Mouse (Mus musculus): Measurements from ENCODE around the gene Nhs. TPM values are rescaled to one million over a fixed set of nuclear protein-coding genes. Genes with fewer than 3 reads are reported as not detected.

Gene Nhs
- polyA plus RNA-seq, 1 experiment from 2014 or later, result 3.6 TPM

GRCm38 (mm10) chrX:161997170-161997795 lies 162.2 kb downstream of the Nhs start:
- WGBS, result 41% methylated on average over 2 of the region's 2 CpGs
- Histone ChIP-seq H3K4me1 (ENCODE audit: control insufficient read depth, insufficient read depth, low read length) (peaks cover 8% of the 10 kb centered on the region; the same call in 1 of the 2 replicates), H3K4me3 (ENCODE audit: low read length) (no peak overlapping the region), H3K9ac (ENCODE audit: low read depth, low read length) (no peak overlapping the region), H3K36me3 (ENCODE audit: control insufficient read depth, insufficient read depth, low read length) (no peaks in the 10 kb centered on the region), H3K9me3 (ENCODE audit: control insufficient read depth, low read length) (no peaks in the 10 kb centered on the region), H3K27me3 (ENCODE audit: control insufficient read depth, insufficient read depth, low read length) (0 out of 2 replicates have a peak, but pooled peaks cover 8% of the 10 kb centered on the region), H3K27ac (ENCODE audit: low read depth, low read length) (no peak overlapping the region), H3K4me2 (replicated peaks; ENCODE audit: low read depth, low read length) (no peak overlapping the region)
- ATAC-seq (ENCODE audit: low FRiP score, low TSS enrichment), result no peak

GRCm38 (mm10) chrX:161990171-161990570 lies 169.4 kb downstream of the Nhs start:
- no peak overlapping the region for H3K9ac ChIP-seq (ENCODE audit: low read depth, low read length)
- H3K27ac ChIP-seq (ENCODE audit: low read depth, low read length), result no peak overlapping the region
- peaks cover 7% of the 10 kb centered on the region; the same call in 1 of the 2 replicates for H3K27me3 ChIP-seq (ENCODE audit: control insufficient read depth, insufficient read depth, low read length)
- no peak overlapping the region for H3K4me2 ChIP-seq (replicated peaks; ENCODE audit: low read depth, low read length)
- no peaks in the 10 kb centered on the region for H3K4me1 ChIP-seq (ENCODE audit: control insufficient read depth, insufficient read depth, low read length)
- no peak overlapping the region for H3K4me3 ChIP-seq (ENCODE audit: low read length)
- H3K9me3 ChIP-seq (ENCODE audit: control insufficient read depth, low read length), result no peaks in the 10 kb centered on the region
- no peaks in the 10 kb centered on the region for H3K36me3 ChIP-seq (ENCODE audit: control insufficient read depth, insufficient read depth, low read length)
- 80% methylated on average over 1 of the region's 1 CpGs for WGBS
- no peak for ATAC-seq (ENCODE audit: low FRiP score, low TSS enrichment)

GRCm38 (mm10) chrX:161984961-161985360 lies 174.6 kb downstream of the Nhs start:
- Histone ChIP-seq H3K4me2 (replicated peaks; ENCODE audit: low read depth, low read length) (no peak overlapping the region), H3K27me3 (ENCODE audit: control insufficient read depth, insufficient read depth, low read length) (no peaks in the 10 kb centered on the region; the same call in 1 of the 2 replicates), H3K4me1 (ENCODE audit: control insufficient read depth, insufficient read depth, low read length) (no peaks in the 10 kb centered on the region), H3K9ac (ENCODE audit: low read depth, low read length) (no peak overlapping the region), H3K36me3 (ENCODE audit: control insufficient read depth, insufficient read depth, low read length) (no peaks in the 10 kb centered on the region), H3K9me3 (ENCODE audit: control insufficient read depth, low read length) (no peaks in the 10 kb centered on the region), H3K4me3 (ENCODE audit: low read length) (no peak overlapping the region), H3K27ac (ENCODE audit: low read depth, low read length) (no peak overlapping the region)
- no peak for ATAC-seq (ENCODE audit: low FRiP score, low TSS enrichment)
- WGBS, result 50% methylated on average over 6 of the region's 6 CpGs

DNA sequence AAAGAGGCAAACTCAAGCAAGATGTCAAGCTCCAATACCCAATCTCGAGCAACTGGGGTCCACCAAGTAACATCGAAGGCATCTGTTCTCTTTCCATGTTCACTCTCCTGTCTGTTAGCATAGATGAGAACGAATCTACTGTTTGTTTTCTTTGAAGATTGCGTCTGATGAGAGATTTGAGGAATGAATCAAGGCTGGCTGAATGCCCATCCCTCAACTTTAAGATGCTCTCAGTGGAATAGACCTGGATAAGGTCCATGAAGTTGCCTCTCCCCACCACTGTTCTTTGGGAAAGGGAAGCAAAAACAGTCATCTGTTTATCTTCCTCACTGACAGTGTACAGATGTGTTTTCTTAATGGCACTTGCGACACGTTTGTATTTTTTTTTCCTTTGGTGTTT lies 178.1 kb downstream of the Nhs start:
- Histone ChIP-seq H3K27ac (ENCODE audit: low read depth, low read length) (no peak overlapping the region), H3K4me1 (ENCODE audit: control insufficient read depth, insufficient read depth, low read length) (no peaks in the 10 kb centered on the region), H3K9me3 (ENCODE audit: control insufficient read depth, low read length) (no peaks in the 10 kb centered on the region), H3K4me3 (ENCODE audit: low read length) (no peak overlapping the region), H3K9ac (ENCODE audit: low read depth, low read length) (no peak overlapping the region), H3K36me3 (ENCODE audit: control insufficient read depth, insufficient read depth, low read length) (no peaks in the 10 kb centered on the region), H3K27me3 (ENCODE audit: control insufficient read depth, insufficient read depth, low read length) (no peaks in the 10 kb centered on the region; the same call in 1 of the 2 replicates), H3K4me2 (replicated peaks; ENCODE audit: low read depth, low read length) (no peak overlapping the region)
- ATAC-seq (ENCODE audit: low FRiP score, low TSS enrichment), result no peak
- 51% methylated on average over 6 of the region's 6 CpGs for WGBS

- Histone ChIP-seq H3K36me3 (ENCODE audit: control insufficient read depth, insufficient read depth, low read length) (no peaks in the 10 kb centered on the region), H3K4me3 (ENCODE audit: low read length) (no peak overlapping the region), H3K27ac (ENCODE audit: low read depth, low read length) (no peak overlapping the region), H3K9ac (ENCODE audit: low read depth, low read length) (no peak overlapping the region), H3K4me2 (replicated peaks; ENCODE audit: low read depth, low read length) (no peak overlapping the region), H3K9me3 (ENCODE audit: control insufficient read depth, low read length) (no peaks in the 10 kb centered on the region), H3K27me3 (ENCODE audit: control insufficient read depth, insufficient read depth, low read length) (no peaks in the 10 kb centered on the region; the same call in 1 of the 2 replicates), H3K4me1 (ENCODE audit: control insufficient read depth, insufficient read depth, low read length) (no peaks in the 10 kb centered on the region)
- ATAC-seq (ENCODE audit: low FRiP score, low TSS enrichment), result no peak
Measured at GRCm38 (mm10) chrX:161979946-161980345, 179.6 kb downstream of the Nhs start.

DNA sequence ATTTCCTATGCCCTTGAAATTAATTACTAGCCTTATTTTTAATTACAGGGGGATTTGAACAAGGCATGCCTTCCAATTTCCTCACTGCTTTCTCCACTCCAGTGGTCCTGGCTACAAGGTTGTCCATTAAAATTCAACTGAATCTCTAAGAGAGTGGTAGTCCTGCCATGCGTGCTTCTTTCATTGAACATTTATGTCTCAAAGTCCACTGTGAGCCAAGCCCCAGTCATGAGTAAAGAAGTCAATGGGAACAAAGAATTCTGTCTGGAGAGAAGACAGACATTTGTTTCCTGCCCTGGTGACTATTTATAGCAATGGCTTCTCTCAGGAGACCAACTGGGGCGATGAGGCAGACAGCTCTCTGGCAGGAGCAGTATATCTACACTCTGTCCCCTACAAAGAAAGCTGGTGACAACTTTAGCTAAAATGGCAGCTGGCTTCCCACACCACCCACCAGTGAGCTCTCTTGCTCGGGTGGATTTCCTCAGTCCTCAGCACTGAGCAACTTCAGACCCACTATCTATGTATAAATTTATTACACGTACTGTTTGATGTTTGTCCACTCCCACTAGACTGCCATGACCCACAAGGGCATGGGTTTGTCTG lies 182.2 kb downstream of the Nhs start:
- Histone ChIP-seq H3K4me2 (replicated peaks; ENCODE audit: low read depth, low read length) (no peak overlapping the region), H3K4me3 (ENCODE audit: low read length) (no peak overlapping the region), H3K36me3 (ENCODE audit: control insufficient read depth, insufficient read depth, low read length) (no peaks in the 10 kb centered on the region), H3K9ac (ENCODE audit: low read depth, low read length) (no peak overlapping the region), H3K27me3 (ENCODE audit: control insufficient read depth, insufficient read depth, low read length) (no peaks in the 10 kb centered on the region; the same call in 1 of the 2 replicates), H3K9me3 (ENCODE audit: control insufficient read depth, low read length) (no peaks in the 10 kb centered on the region), H3K27ac (ENCODE audit: low read depth, low read length) (no peak overlapping the region), H3K4me1 (ENCODE audit: control insufficient read depth, insufficient read depth, low read length) (no peaks in the 10 kb centered on the region)
- no peak for ATAC-seq (ENCODE audit: low FRiP score, low TSS enrichment)
- WGBS, result 50% methylated on average over 4 of the region's 4 CpGs

- Histone ChIP-seq H3K27me3 (ENCODE audit: control insufficient read depth, insufficient read depth, low read length) (no peaks in the 10 kb centered on the region; the same call in 1 of the 2 replicates), H3K4me1 (ENCODE audit: control insufficient read depth, insufficient read depth, low read length) (no peaks in the 10 kb centered on the region), H3K4me2 (replicated peaks; ENCODE audit: low read depth, low read length) (no peak overlapping the region), H3K36me3 (ENCODE audit: control insufficient read depth, insufficient read depth, low read length) (no peaks in the 10 kb centered on the region), H3K9ac (ENCODE audit: low read depth, low read length) (no peak overlapping the region), H3K4me3 (ENCODE audit: low read length) (no peak overlapping the region), H3K9me3 (ENCODE audit: control insufficient read depth, low read length) (no peaks in the 10 kb centered on the region), H3K27ac (ENCODE audit: low read depth, low read length) (no peak overlapping the region)
- 79% methylated on average over 2 of the region's 2 CpGs for WGBS
- ATAC-seq (ENCODE audit: low FRiP score, low TSS enrichment), result no peak
Measured at GRCm38 (mm10) chrX:161976376-161976775, 183.2 kb downstream of the Nhs start.

GRCm38 (mm10) chrX:161973572-161973971 lies 186.0 kb downstream of the Nhs start:
- no peaks in the 10 kb centered on the region for H3K36me3 ChIP-seq (ENCODE audit: control insufficient read depth, insufficient read depth, low read length)
- no peaks in the 10 kb centered on the region for H3K4me1 ChIP-seq (ENCODE audit: control insufficient read depth, insufficient read depth, low read length)
- peak; percentile 79; the same call in 1 of the 2 replicates for ATAC-seq (ENCODE audit: low FRiP score, low TSS enrichment)
- no peak overlapping the region for H3K27ac ChIP-seq (ENCODE audit: low read depth, low read length)
- H3K9ac ChIP-seq (ENCODE audit: low read depth, low read length), result no peak overlapping the region
- WGBS, result 53% methylated on average over 3 of the region's 3 CpGs
- no peak overlapping the region for H3K4me2 ChIP-seq (replicated peaks; ENCODE audit: low read depth, low read length)
- no peak overlapping the region for H3K4me3 ChIP-seq (ENCODE audit: low read length)
- H3K9me3 ChIP-seq (ENCODE audit: control insufficient read depth, low read length), result no peaks in the 10 kb centered on the region
- H3K27me3 ChIP-seq (ENCODE audit: control insufficient read depth, insufficient read depth, low read length), result no peaks in the 10 kb centered on the region

DNA sequence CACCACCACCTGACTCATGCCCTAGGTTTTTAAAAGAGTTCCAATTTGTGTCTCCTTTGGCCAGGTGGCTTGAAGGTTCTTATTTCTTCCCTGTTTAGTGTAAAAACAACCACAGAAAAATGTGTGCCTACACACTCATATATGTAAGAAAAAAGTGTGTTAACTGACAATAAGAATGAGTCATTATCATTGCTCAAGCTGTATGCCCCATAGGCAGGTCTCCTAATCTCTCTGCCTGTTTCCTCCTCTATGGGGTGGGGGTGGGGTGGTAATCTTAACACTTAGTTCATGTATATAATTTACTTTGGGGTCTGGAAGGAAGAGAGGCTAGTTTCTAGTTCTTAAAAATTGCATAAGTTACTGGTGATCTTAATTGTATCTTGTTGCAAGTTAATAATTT lies 186.8 kb downstream of the Nhs start:
- H3K4me1 ChIP-seq (ENCODE audit: control insufficient read depth, insufficient read depth, low read length), result no peaks in the 10 kb centered on the region
- no peak overlapping the region for H3K27ac ChIP-seq (ENCODE audit: low read depth, low read length)
- no peaks in the 10 kb centered on the region for H3K36me3 ChIP-seq (ENCODE audit: control insufficient read depth, insufficient read depth, low read length)
- H3K9me3 ChIP-seq (ENCODE audit: control insufficient read depth, low read length), result no peaks in the 10 kb centered on the region
- ATAC-seq (ENCODE audit: low FRiP score, low TSS enrichment), result no peak
- no peak overlapping the region for H3K4me3 ChIP-seq (ENCODE audit: low read length)
- H3K4me2 ChIP-seq (replicated peaks; ENCODE audit: low read depth, low read length), result no peak overlapping the region
- H3K27me3 ChIP-seq (ENCODE audit: control insufficient read depth, insufficient read depth, low read length), result no peaks in the 10 kb centered on the region
- no peak overlapping the region for H3K9ac ChIP-seq (ENCODE audit: low read depth, low read length)

Measured in kidney, embryonic 14.5 days (tissue).